Mouse (Mus musculus): ENCODE measurements around the gene Gpr179. TPM values are rescaled to one million over a fixed set of nuclear protein-coding genes. Genes with fewer than 3 reads are reported as not detected.

Gpr179 gene
- 0.04 and 0.12 TPM in 2 replicates for polyA plus RNA-seq (2016; fragmentation: Nextera tagmentation; extraction: Ambion mirVana)

- no peak for DNase-seq (ENCODE audit: low spot score)
- 74% methylated on average over 3 of the region's 3 CpGs for WGBS
- H3K4me3 ChIP-seq: no peak within 1 kb of the TSS
Measured at GRCm38 (mm10) chr11:97352027-97352684, at the start of gene Gpr179. Gene Gpr179, minus strand, starts transcription at chr11:97352077.

GRCm38 (mm10) chr11:97401082-97401481 is 49.2 kb upstream of the Gpr179 start:
- H3K4me3 ChIP-seq: peak overlapping the region; percentile 54; the same call in 1 of the 2 replicates
- no peak for DNase-seq (ENCODE audit: low spot score)
- H3K4me1 ChIP-seq: peaks cover 50% of the 10 kb centered on the region
- no peaks in the 10 kb centered on the region for H3K9me3 ChIP-seq
- WGBS: 10% methylated on average over 6 of the region's 6 CpGs
- peaks cover 10% of the 10 kb centered on the region; the same call in 1 of the 2 replicates for H3K36me3 ChIP-seq
- no peak overlapping the region for H3K27ac ChIP-seq
- H3K27me3 ChIP-seq (ENCODE audit: insufficient read depth, poor library complexity, severe bottlenecking): peaks cover 36% of the 10 kb centered on the region

More at GRCm38 (mm10) chr11:97352027-97352684, at the start of gene Gpr179:
- peaks cover 15% of the 10 kb centered on the region for H3K27me3 ChIP-seq (ENCODE audit: insufficient read depth, poor library complexity, severe bottlenecking)
- no peaks in the 10 kb centered on the region for H3K36me3 ChIP-seq
- H3K4me1 ChIP-seq: peaks cover 21% of the 10 kb centered on the region
- peak within 1 kb of the TSS; percentile 25; the same call in 1 of the 2 replicates for H3K27ac ChIP-seq
- H3K9me3 ChIP-seq: no peaks in the 10 kb centered on the region

GRCm38 (mm10) chr11:97399958-97400710 is 48.3 kb upstream of the Gpr179 start:
- Histone ChIP-seq H3K27ac (peak overlapping the region; percentile 67), H3K9me3 (no peaks in the 10 kb centered on the region), H3K27me3 (ENCODE audit: insufficient read depth, poor library complexity, severe bottlenecking) (peaks cover 26% of the 10 kb centered on the region), H3K36me3 (peaks cover 19% of the 10 kb centered on the region; the same call in 1 of the 2 replicates), H3K4me3 (peak overlapping the region; percentile 54), H3K4me1 (peaks cover 40% of the 10 kb centered on the region)
- WGBS: 3% methylated on average over 23 of the region's 23 CpGs
- peak; percentile 94 for DNase-seq (ENCODE audit: low spot score)

- WGBS: 66% methylated on average over 2 of the region's 2 CpGs
- no peak for DNase-seq (ENCODE audit: low spot score)
- H3K27ac ChIP-seq: no peak overlapping the region
- peaks cover 19% of the 10 kb centered on the region for H3K27me3 ChIP-seq (ENCODE audit: insufficient read depth, poor library complexity, severe bottlenecking)
- H3K36me3 ChIP-seq: peaks cover 35% of the 10 kb centered on the region
- H3K9me3 ChIP-seq: no peaks in the 10 kb centered on the region
- no peak overlapping the region for H3K4me3 ChIP-seq
- peaks cover 35% of the 10 kb centered on the region for H3K4me1 ChIP-seq
Measured at GRCm38 (mm10) chr11:97398506-97398905, 46.6 kb upstream of the Gpr179 start.

- peaks cover 78% of the 10 kb centered on the region for H3K36me3 ChIP-seq
- H3K4me3 ChIP-seq: no peak overlapping the region
- H3K4me1 ChIP-seq: peaks cover 25% of the 10 kb centered on the region
- 55% methylated on average over 11 of the region's 11 CpGs for WGBS
- H3K27me3 ChIP-seq (ENCODE audit: insufficient read depth, poor library complexity, severe bottlenecking): no peaks in the 10 kb centered on the region
- no peak overlapping the region for H3K27ac ChIP-seq
- H3K9me3 ChIP-seq: no peaks in the 10 kb centered on the region
- DNase-seq (ENCODE audit: low spot score): no peak
Measured at GRCm38 (mm10) chr11:97394146-97394545, 42.3 kb upstream of the Gpr179 start.

GRCm38 (mm10) chr11:97393658-97394057 is 41.8 kb upstream of the Gpr179 start:
- H3K4me3 ChIP-seq: no peak overlapping the region
- WGBS: 54% methylated on average over 11 of the region's 11 CpGs
- H3K9me3 ChIP-seq: no peaks in the 10 kb centered on the region
- peaks cover 25% of the 10 kb centered on the region for H3K4me1 ChIP-seq
- no peak for DNase-seq (ENCODE audit: low spot score)
- peaks cover 78% of the 10 kb centered on the region for H3K36me3 ChIP-seq
- no peak overlapping the region for H3K27ac ChIP-seq
- H3K27me3 ChIP-seq (ENCODE audit: insufficient read depth, poor library complexity, severe bottlenecking): no peaks in the 10 kb centered on the region

GRCm38 (mm10) chr11:97389127-97389526 is 37.2 kb upstream of the Gpr179 start:
- Histone ChIP-seq H3K27me3 (ENCODE audit: insufficient read depth, poor library complexity, severe bottlenecking) (no peaks in the 10 kb centered on the region), H3K9me3 (no peaks in the 10 kb centered on the region), H3K4me3 (no peak overlapping the region), H3K27ac (no peak overlapping the region), H3K36me3 (peaks cover 80% of the 10 kb centered on the region), H3K4me1 (peaks cover 18% of the 10 kb centered on the region)
- no peak for DNase-seq (ENCODE audit: low spot score)
- WGBS: 83% methylated on average over 8 of the region's 8 CpGs

GRCm38 (mm10) chr11:97387811-97388210 is 35.9 kb upstream of the Gpr179 start:
- Histone ChIP-seq H3K27ac (no peak overlapping the region), H3K4me3 (no peak overlapping the region), H3K4me1 (peaks cover 7% of the 10 kb centered on the region; the same call in 1 of the 2 replicates), H3K36me3 (peaks cover 78% of the 10 kb centered on the region), H3K9me3 (no peaks in the 10 kb centered on the region), H3K27me3 (ENCODE audit: insufficient read depth, poor library complexity, severe bottlenecking) (no peaks in the 10 kb centered on the region)
- 86% methylated on average over 2 of the region's 2 CpGs for WGBS
- no peak for DNase-seq (ENCODE audit: low spot score)

GRCm38 (mm10) chr11:97383764-97384163 is 31.9 kb upstream of the Gpr179 start:
- Histone ChIP-seq H3K4me1 (no peaks in the 10 kb centered on the region), H3K4me3 (no peak overlapping the region), H3K9me3 (no peaks in the 10 kb centered on the region), H3K27me3 (ENCODE audit: insufficient read depth, poor library complexity, severe bottlenecking) (no peaks in the 10 kb centered on the region), H3K36me3 (peaks cover 64% of the 10 kb centered on the region), H3K27ac (no peak overlapping the region)
- WGBS: 56% methylated on average over 2 of the region's 2 CpGs
- DNase-seq (ENCODE audit: low spot score): no peak

- peaks cover 68% of the 10 kb centered on the region for H3K36me3 ChIP-seq
- no peak for DNase-seq (ENCODE audit: low spot score)
- no peaks in the 10 kb centered on the region for H3K4me1 ChIP-seq
- H3K27me3 ChIP-seq (ENCODE audit: insufficient read depth, poor library complexity, severe bottlenecking): no peaks in the 10 kb centered on the region
- 92% methylated on average over 2 of the region's 2 CpGs for WGBS
- H3K27ac ChIP-seq: no peak overlapping the region
- H3K4me3 ChIP-seq: no peak overlapping the region
- H3K9me3 ChIP-seq: no peaks in the 10 kb centered on the region
Measured at GRCm38 (mm10) chr11:97383017-97383416, 31.1 kb upstream of the Gpr179 start.

- 70% methylated on average over 3 of the region's 3 CpGs for WGBS
- Histone ChIP-seq H3K9me3 (no peaks in the 10 kb centered on the region), H3K4me1 (no peaks in the 10 kb centered on the region), H3K27ac (no peak overlapping the region), H3K36me3 (peaks cover 79% of the 10 kb centered on the region), H3K27me3 (ENCODE audit: insufficient read depth, poor library complexity, severe bottlenecking) (no peaks in the 10 kb centered on the region), H3K4me3 (no peak overlapping the region)
- DNase-seq (ENCODE audit: low spot score): no peak
Measured at GRCm38 (mm10) chr11:97380036-97380435, 28.2 kb upstream of the Gpr179 start.

GRCm38 (mm10) chr11:97373402-97373801 is 21.5 kb upstream of the Gpr179 start:
- no peaks in the 10 kb centered on the region for H3K9me3 ChIP-seq
- WGBS: 59% methylated on average over 2 of the region's 2 CpGs
- H3K4me1 ChIP-seq: peaks cover 25% of the 10 kb centered on the region
- no peak overlapping the region for H3K4me3 ChIP-seq
- H3K27ac ChIP-seq: no peak overlapping the region
- no peaks in the 10 kb centered on the region for H3K27me3 ChIP-seq (ENCODE audit: insufficient read depth, poor library complexity, severe bottlenecking)
- DNase-seq (ENCODE audit: low spot score): no peak
- H3K36me3 ChIP-seq: peaks cover 45% of the 10 kb centered on the region

- WGBS: 77% methylated on average over 6 of the region's 6 CpGs
- Histone ChIP-seq H3K36me3 (peaks cover 36% of the 10 kb centered on the region), H3K9me3 (no peaks in the 10 kb centered on the region), H3K27me3 (ENCODE audit: insufficient read depth, poor library complexity, severe bottlenecking) (no peaks in the 10 kb centered on the region), H3K4me1 (peaks cover 32% of the 10 kb centered on the region), H3K27ac (no peak overlapping the region), H3K4me3 (no peak overlapping the region)
- no peak for DNase-seq (ENCODE audit: low spot score)
Measured at GRCm38 (mm10) chr11:97372159-97372864, 20.4 kb upstream of the Gpr179 start.

All from heart, embryonic 10.5 days (tissue).